Mouse (Mus musculus) heart, embryonic 11.5 days (tissue): ENCODE data around the gene Fgf3. TPM values are rescaled to one million over a fixed set of nuclear protein-coding genes. Genes with fewer than 3 reads are reported as not detected.

Experiments used
- ATAC-seq: fragments of 200-750 bp; cut with Nextera tagmentation; replicated peaks from 2 replicates; pipeline ENCODE4 v1.8.0; 2017; ENCODE audit warnings: moderate library complexity; ENCODE audit not compliant: insufficient number of reproducible peaks, low FRiP score, low TSS enrichment
- H3K27ac ChIP-seq: fragments of 300-500 bp; sonication (generic); 2 replicates; pipeline ENCODE4 v1.5.1; 2014; ENCODE audit warnings: mild to moderate bottlenecking, low read depth, low read length
- H3K27me3 ChIP-seq: fragments of 300-500 bp; sonication (generic); 2 replicates; pipeline ENCODE4 v1.6.1; 2014; ENCODE audit warnings: mild to moderate bottlenecking, low read length, mixed read lengths; ENCODE audit not compliant: control insufficient read depth, insufficient read depth
- H3K36me3 ChIP-seq: fragments of 300-500 bp; sonication (generic); 2 replicates; pipeline ENCODE4 v1.6.1; 2014; ENCODE audit warnings: mild to moderate bottlenecking, low read length, moderate library complexity, mixed read lengths; ENCODE audit not compliant: control insufficient read depth, insufficient read depth
- H3K4me1 ChIP-seq: fragments of 300-500 bp; sonication (generic); 2 replicates; pipeline ENCODE4 v1.6.1; 2014; ENCODE audit warnings: low read length; ENCODE audit not compliant: control insufficient read depth, insufficient read depth
- H3K4me2 ChIP-seq: fragments of 300-500 bp; sonication (generic); 2 replicates; pipeline ENCODE4 v1.6.1; 2014; ENCODE audit warnings: mild to moderate bottlenecking, moderate library complexity
- H3K4me3 ChIP-seq: fragments of 300-500 bp; sonication (generic); 2 replicates; pipeline ENCODE4 v1.5.1; 2014; ENCODE audit warnings: low read depth, low read length
- H3K9ac ChIP-seq: fragments of 300-500 bp; sonication (generic); 2 replicates; pipeline ENCODE4 v1.6.1; 2014; ENCODE audit warnings: mild to moderate bottlenecking, low read depth, low read length, moderate library complexity
- H3K9me3 ChIP-seq: fragments of 300-500 bp; sonication (generic); replicated peaks from 2 replicates; pipeline ENCODE4 v1.6.1; 2016; ENCODE audit warnings: low read length; ENCODE audit not compliant: control insufficient read depth
- WGBS: fragments of 180-500 bp; shearing (Covaris S2); extraction: QIAGEN DNeasy Blood & Tissue Kit; methylation state at CpG from one replicate; pipeline ENCODE4 v1.1.7; 2014; ENCODE audit not compliant: insufficient replicate concordance; 5-methylcytosine and 5-hydroxymethylcytosine counted together
- polyA plus RNA-seq: library from polyadenylated mRNA; unstranded; fragments of >200 nt; fragmentation: Nextera tagmentation; extraction: Ambion mirVana; gene quantifications from 2 replicates; pipeline ENCODE4 v1.2.1, GENCODE M21; 2014

Gene Fgf3
- polyA plus RNA-seq, 1 experiment from 2014 or later: 0.19 TPM

DNA sequence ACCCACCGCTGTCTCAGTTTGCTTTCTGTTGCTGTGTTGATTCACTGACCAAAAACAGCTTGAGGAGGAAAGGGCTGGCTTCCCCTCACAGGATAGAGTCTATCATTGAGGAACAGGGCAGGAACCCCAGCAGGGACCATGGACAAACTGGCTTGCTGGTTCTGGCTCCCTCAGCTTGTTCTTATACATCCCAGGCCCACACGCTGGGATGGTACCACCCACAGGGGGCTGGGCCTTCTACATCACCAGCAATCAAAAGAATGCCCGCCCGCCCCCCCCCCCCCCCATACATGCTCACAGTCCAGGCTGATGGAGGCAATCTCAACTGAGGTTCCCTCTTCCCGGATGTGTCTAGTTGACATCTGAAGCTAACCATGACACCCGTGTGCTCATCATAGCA, 30.8 kb upstream of the Fgf3 start:
- no peak overlapping the region for H3K4me3 ChIP-seq
- no peak for ATAC-seq
- no peaks in the 10 kb centered on the region for H3K9me3 ChIP-seq
- H3K4me1 ChIP-seq: peaks cover 7% of the 10 kb centered on the region; the same call in 1 of the 2 replicates
- no peak overlapping the region for H3K4me2 ChIP-seq
- no peak overlapping the region for H3K27ac ChIP-seq
- no peak overlapping the region for H3K9ac ChIP-seq
- 77% methylated on average over 6 of the region's 6 CpGs for WGBS
- H3K27me3 ChIP-seq: peaks cover 6% of the 10 kb centered on the region; the same call in 1 of the 2 replicates
- no peaks in the 10 kb centered on the region for H3K36me3 ChIP-seq

DNA sequence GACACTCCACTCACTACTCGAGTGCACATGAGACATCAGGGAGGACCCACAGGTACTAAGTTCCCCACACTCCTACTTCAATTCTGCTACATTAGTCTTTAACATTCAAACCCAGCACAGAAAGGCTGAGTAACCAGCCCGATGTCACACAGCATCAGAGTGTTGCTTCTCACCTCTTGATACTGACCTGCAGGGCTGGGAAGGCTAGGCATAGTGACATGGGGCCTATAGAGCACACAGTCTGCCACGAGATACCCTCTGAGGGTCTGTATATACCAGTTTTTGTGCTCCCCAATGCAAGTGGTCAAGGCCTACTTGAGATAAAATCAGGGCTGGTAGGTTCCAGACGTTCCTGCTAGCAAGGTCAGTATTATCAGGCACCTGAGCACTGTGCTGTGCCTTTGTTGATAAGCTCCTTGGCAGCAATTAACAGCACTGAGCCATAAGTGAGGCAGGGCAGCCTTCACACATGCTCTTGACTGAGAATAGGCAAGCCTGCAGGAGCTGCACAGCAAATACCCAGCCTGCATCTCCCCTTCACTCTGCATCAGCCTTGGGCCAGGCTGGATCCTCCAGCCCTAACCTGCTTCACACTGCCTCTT, 29.8 kb upstream of the Fgf3 start:
- Histone ChIP-seq H3K9ac (no peak overlapping the region), H3K4me2 (no peak overlapping the region), H3K36me3 (no peaks in the 10 kb centered on the region), H3K27me3 (0 out of 2 replicates have a peak, but pooled peaks cover 2% of the 10 kb centered on the region), H3K4me3 (no peak overlapping the region), H3K9me3 (no peaks in the 10 kb centered on the region), H3K4me1 (peaks cover 7% of the 10 kb centered on the region; the same call in 1 of the 2 replicates), H3K27ac (no peak overlapping the region)
- WGBS: 52% methylated on average over 4 of the region's 4 CpGs
- ATAC-seq: peak; percentile 42; the same call in 1 of the 2 replicates

GRCm38 (mm10) chr7:144811521-144811920, 26.4 kb upstream of the Fgf3 start:
- ATAC-seq: no peak
- no peaks in the 10 kb centered on the region for H3K27me3 ChIP-seq
- H3K4me2 ChIP-seq: no peak overlapping the region
- H3K4me3 ChIP-seq: no peak overlapping the region
- H3K9me3 ChIP-seq: no peaks in the 10 kb centered on the region
- H3K4me1 ChIP-seq: peaks cover 7% of the 10 kb centered on the region; the same call in 1 of the 2 replicates
- H3K36me3 ChIP-seq: no peaks in the 10 kb centered on the region
- WGBS: 24% methylated on average over 4 of the region's 4 CpGs
- no peak overlapping the region for H3K9ac ChIP-seq
- H3K27ac ChIP-seq: no peak overlapping the region

GRCm38 (mm10) chr7:144821901-144822300, 16.0 kb upstream of the Fgf3 start:
- H3K4me3 ChIP-seq: no peak overlapping the region
- H3K4me1 ChIP-seq: no peaks in the 10 kb centered on the region
- H3K9ac ChIP-seq: no peak overlapping the region
- no peaks in the 10 kb centered on the region for H3K36me3 ChIP-seq
- no peak overlapping the region for H3K27ac ChIP-seq
- WGBS: 57% methylated on average over 7 of the region's 7 CpGs
- no peak overlapping the region for H3K4me2 ChIP-seq
- peaks cover 20% of the 10 kb centered on the region for H3K27me3 ChIP-seq
- ATAC-seq: no peak
- no peaks in the 10 kb centered on the region for H3K9me3 ChIP-seq

DNA sequence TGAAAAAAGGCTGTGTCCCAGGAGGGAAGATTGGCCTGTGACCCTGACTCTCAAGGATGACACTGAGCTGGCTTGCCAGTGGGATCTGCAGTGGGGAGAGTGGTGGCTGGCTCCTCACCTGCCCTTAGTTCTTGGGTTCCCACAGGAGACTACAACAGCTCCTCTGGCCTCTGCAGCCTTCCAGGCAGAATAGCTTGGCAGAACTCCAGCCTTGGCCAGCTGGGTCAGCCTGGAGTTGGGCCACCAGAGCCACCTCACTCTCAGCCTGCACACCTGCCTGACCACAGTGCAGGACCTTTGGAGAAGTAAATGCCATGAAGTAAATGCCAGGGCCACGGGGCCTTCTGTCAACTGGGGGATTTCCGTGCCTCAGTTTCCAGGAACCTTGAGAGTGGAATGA, 13.9 kb upstream of the Fgf3 start:
- Histone ChIP-seq H3K9ac (no peak overlapping the region), H3K4me1 (no peaks in the 10 kb centered on the region), H3K9me3 (no peaks in the 10 kb centered on the region), H3K36me3 (no peaks in the 10 kb centered on the region), H3K27me3 (peaks cover 39% of the 10 kb centered on the region), H3K4me2 (no peak overlapping the region), H3K27ac (no peak overlapping the region), H3K4me3 (no peak overlapping the region)
- 82% methylated on average over 2 of the region's 2 CpGs for WGBS
- ATAC-seq: no peak

DNA sequence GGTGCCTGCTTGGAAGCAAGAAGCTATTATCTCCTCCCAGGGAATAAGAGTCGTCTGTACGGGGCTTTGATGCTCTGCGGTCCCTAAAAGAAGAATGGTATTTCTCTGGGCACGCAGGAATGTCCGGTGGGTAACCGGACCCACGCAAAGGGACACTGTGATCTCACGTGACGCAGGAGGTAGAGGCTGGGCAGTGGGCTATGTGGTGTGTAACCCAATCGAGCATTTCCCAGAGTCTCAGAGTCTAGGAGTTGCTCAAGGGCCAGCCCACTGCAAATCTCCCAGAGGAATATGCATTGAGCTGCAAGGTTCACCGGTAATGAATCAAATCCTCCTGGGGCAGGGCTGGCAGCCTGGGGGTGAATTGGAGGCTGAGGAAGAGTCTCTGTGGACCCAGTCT, 9.5 kb upstream of the Fgf3 start:
- Histone ChIP-seq H3K9me3 (no peaks in the 10 kb centered on the region), H3K4me3 (no peak overlapping the region), H3K27ac (no peak overlapping the region), H3K27me3 (peaks cover 41% of the 10 kb centered on the region), H3K9ac (no peak overlapping the region), H3K4me2 (no peak overlapping the region), H3K36me3 (no peaks in the 10 kb centered on the region), H3K4me1 (no peaks in the 10 kb centered on the region)
- WGBS: 77% methylated on average over 11 of the region's 11 CpGs
- ATAC-seq: no peak

DNA sequence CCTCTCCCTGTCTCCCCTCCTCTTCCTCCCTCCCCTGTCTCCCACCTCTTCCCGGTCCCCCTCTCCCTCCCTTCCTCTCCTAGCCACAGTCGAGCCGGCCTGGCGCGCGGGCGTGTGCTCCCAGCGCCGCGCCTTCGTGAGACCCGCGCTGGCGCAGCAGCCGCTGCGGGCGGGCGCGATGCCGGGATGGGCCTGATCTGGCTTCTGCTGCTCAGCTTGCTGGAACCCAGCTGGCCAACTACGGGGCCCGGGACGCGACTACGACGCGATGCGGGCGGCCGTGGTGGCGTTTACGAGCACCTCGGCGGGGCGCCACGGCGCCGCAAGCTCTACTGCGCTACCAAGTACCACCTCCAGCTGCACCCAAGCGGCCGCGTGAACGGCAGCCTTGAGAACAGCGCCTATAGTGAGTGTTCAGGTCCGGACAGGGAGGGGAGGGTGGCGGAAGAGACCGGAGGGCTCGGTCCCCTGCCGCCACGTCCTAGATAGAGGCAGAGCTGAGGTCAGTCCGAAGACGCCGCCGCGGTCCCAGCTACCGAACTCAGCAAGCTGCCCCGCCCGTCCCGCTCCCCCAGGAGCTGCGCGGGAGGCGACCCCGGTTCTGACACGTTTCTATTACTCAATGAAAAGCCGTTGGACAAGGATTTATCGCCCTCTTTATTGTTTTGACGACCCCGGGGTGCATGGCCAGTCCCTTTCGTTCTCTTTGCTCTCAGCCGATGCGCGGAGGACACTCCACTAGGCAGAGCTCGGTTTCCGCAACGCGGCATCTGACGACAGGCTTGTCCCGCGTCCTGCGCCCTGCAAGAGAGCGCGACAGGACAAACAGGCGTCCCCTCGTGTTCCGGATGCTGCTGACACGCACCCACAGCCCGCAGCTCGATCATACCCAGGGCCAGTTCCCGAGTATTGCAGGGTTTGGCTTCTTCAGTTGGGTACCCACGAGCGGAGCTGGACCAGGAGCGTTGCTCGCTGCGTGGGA, 930 bp downstream of the Fgf3 start:
- H3K4me1 ChIP-seq: peaks cover 7% of the 10 kb centered on the region; the same call in 1 of the 2 replicates
- H3K9ac ChIP-seq: 0 out of 2 replicates have a peak overlapping the region, but pooled peaks have one; percentile 18
- peak overlapping the region; percentile 42 for H3K4me3 ChIP-seq
- peak overlapping the region; percentile 76 for H3K4me2 ChIP-seq
- H3K36me3 ChIP-seq: no peaks in the 10 kb centered on the region
- no peak for ATAC-seq
- H3K27ac ChIP-seq: no peak overlapping the region
- peaks cover 86% of the 10 kb centered on the region for H3K27me3 ChIP-seq
- WGBS: under 1% methylated on average over 93 of the region's 94 CpGs
- no peaks in the 10 kb centered on the region for H3K9me3 ChIP-seq

GRCm38 (mm10) chr7:144846158-144846557, 8.3 kb downstream of the Fgf3 start:
- no peak for ATAC-seq
- Histone ChIP-seq H3K36me3 (no peaks in the 10 kb centered on the region), H3K4me2 (no peak overlapping the region), H3K4me1 (no peaks in the 10 kb centered on the region), H3K9me3 (no peaks in the 10 kb centered on the region), H3K4me3 (no peak overlapping the region), H3K9ac (no peak overlapping the region), H3K27ac (no peak overlapping the region), H3K27me3 (peaks cover 38% of the 10 kb centered on the region)
- WGBS: 10% methylated on average over 4 of the region's 4 CpGs
